Comparison of ENCODE assay signal across 9 mouse cellular contexts in the genomic region with DNA sequence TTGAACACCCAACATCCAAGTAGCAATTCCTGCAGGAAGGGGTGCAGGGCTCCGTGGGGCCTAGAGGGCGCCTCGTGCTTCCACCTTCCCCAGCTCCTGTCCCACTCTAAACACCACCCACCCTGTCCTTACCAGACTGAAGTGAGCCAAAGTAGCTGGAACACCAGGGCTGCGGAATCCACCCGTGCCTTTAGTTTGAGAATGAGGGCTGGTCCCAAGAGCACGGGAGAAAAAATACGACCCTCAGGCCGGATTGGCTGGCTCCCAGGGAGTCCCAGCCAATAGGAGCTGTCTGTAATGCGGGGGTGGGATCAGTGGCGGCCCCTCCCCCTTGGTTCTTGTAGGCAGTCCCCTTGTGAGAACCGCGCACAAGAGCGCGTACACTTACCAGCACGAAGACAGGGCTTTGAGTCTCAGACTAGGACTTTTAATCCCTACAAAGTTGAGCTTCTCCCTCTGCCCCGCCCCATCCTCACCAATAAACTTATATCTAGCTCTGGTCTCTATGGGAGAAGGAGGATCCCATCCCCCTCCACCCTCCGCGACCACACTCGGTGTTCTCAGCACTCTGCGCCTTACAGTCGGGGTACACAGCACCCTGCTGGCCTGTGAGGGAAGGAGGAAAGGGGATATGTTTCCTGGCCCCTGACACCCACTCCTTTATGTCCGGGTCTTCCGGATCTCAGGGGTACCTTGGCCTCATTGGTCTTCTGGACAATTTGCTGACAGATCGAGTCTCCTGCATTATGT. TPM values are rescaled to one million over a fixed set of nuclear protein-coding genes. Genes with fewer than 3 reads are reported as not detected.
DNase-seq lines count a peak whose midpoint lies in the region; ATAC-seq lines count a peak whose summit lies in the region.
"Had no signal": no experiment of that assay in that cellular context is flagged by ENCODE, and none has a peak within 500 bp of the region (broad histone marks: within the 10 kb centered on the region; RNA-seq: fewer than 3 reads in every experiment).

A gene (minus strand): TSS at position 274 of the 750 bp plus-strand sequence.

- intact Hi-C loops in left cerebral cortex, postnatal 4 days (cut with DNase I): loop anchor here (5.0 kb wide), 1 partner anchor 34 kb away; a partner anchor contains a TSS

- 4% methylated on average over 24 of the region's 24 CpGs for WGBS in midbrain, embryonic 10.5 days

- H3K36me3 ChIP-seq in midbrain, embryonic 10.5 days: no peaks in the 10 kb centered on the region

- DNase-seq in adrenal gland, adult (ENCODE audit: inconsistent age in 2 of 2, low spot score in 1 of 2): peak; percentile 70 to 84
- peak; percentile 90 for DNase-seq in embryo, embryonic 10 days (ENCODE audit: low spot score)
- DNase-seq in gastrocnemius, postnatal 4 days (ENCODE audit: low spot score in 2 of 2): peak; percentile 51 to 71
- peak; percentile 89 for DNase-seq in left cerebral cortex, postnatal 4 days
- DNase-seq in midbrain, embryonic 10.5 days (ENCODE audit: low spot score): peak; percentile 91
- DNase-seq in right cerebral cortex, postnatal 36 days (ENCODE audit: low spot score in 2 of 2): peak; percentile 28 to 50
- DNase-seq in yolk sac, embryonic 10.5 days (ENCODE audit: low spot score): peak; percentile 88

- H3K27me3 ChIP-seq in midbrain, embryonic 10.5 days (ENCODE audit: low read depth, poor library complexity, severe bottlenecking): peaks cover 13% of the 10 kb centered on the region; the same call in 1 of the 2 replicates

- peaks cover 6% of the 10 kb centered on the region for H3K9me3 ChIP-seq in midbrain, embryonic 10.5 days (replicated peaks)

- H3K4me1 ChIP-seq in midbrain, embryonic 10.5 days: peaks cover 24% of the 10 kb centered on the region

- peak within 1 kb of the TSS; percentile 82 for H3K27ac ChIP-seq in midbrain, embryonic 10.5 days (replicated peaks)
- H3K27ac ChIP-seq: macrophage had no signal

- H3K4me3 ChIP-seq in midbrain, embryonic 10.5 days: peak within 1 kb of the TSS; percentile 55

- peak; percentile 52 for ATAC-seq in inflammation-experienced regulatory T-cells, adult 6 months

RNA-seq across cellular contexts. Expression of the gene that starts here (rescaled TPM):
- 1 to 10 TPM; 7.6 to 8.0 TPM for total RNA-seq in gastrocnemius, postnatal 4 days (2021)
- polyA plus RNA-seq in inflammation-experienced regulatory T-cells, adult 6 months (2017; shearing (Covaris generic)): 1 to 10 TPM in 1 of 3 experiments, under 1 TPM in 1, not detected in 1; 0.86 to 1.4 TPM
- total RNA-seq in left cerebral cortex, postnatal 4 days (2021): 1 to 10 TPM; 7.3 to 8.8 TPM
- polyA plus RNA-seq in midbrain, embryonic 10.5 days (2016; fragmentation: Nextera tagmentation; extraction: Ambion mirVana): 44.1 and 46.7 TPM in 2 replicates
- polyA plus RNA-seq: macrophage had no signal

Comparison
In these comparisons a context has a peak if more than half of its experiments do, and no peak if none do; other contexts are left out.
1. Peak in every context shown above with its lines: DNase-seq, ATAC-seq, H3K4me3 ChIP-seq and H3K27ac ChIP-seq.
2. RNA of the gene that starts here (polyA plus RNA-seq): 44.1 to 46.7 TPM in midbrain, embryonic 10.5 days; 0.86 to 1.4 TPM in inflammation-experienced regulatory T-cells, adult 6 months; every median in the first group is over 10 times any median in the second.
3. DNase-seq: peak in every context shown above with its lines; median percentile 91 in midbrain, embryonic 10.5 days; 90 in embryo, embryonic 10 days; 89 in left cerebral cortex, postnatal 4 days; 88 in yolk sac, embryonic 10.5 days; 77 in adrenal gland, adult; 61 in gastrocnemius, postnatal 4 days; 39 in right cerebral cortex, postnatal 36 days.